15 mouse cellular contexts compared by ENCODE assay signal in genomic region chr11:93525921-93526320, GRCm38 (mm10).
"Had no signal": no experiment of that assay in that cellular context is flagged by ENCODE, and none has a peak within 500 bp of the region (broad histone marks: within the 10 kb centered on the region; RNA-seq: fewer than 3 reads in every experiment).

No protein-coding gene starts in this region.

- H3K27me3 ChIP-seq: kidney, embryonic 15.5 days; limb, embryonic 12.5 days; liver, embryonic 13.5 days; lung, embryonic 15.5 days; midbrain, embryonic 13.5 days; neural tube, embryonic 15.5 days had no signal

- ATAC-seq: liver, postnatal 0 days; midbrain, embryonic 13.5 days had no signal

- H3K4me2 ChIP-seq: kidney, embryonic 15.5 days; limb, embryonic 12.5 days; liver, embryonic 13.5 days; lung, embryonic 15.5 days; midbrain, embryonic 13.5 days; neural tube, embryonic 15.5 days had no signal

- H3K27ac ChIP-seq: kidney, embryonic 15.5 days; limb, embryonic 12.5 days; liver, embryonic 13.5 days; lung, embryonic 15.5 days; macrophage; midbrain, embryonic 13.5 days; neural tube, embryonic 15.5 days had no signal

- H3K9me3 ChIP-seq: kidney, embryonic 15.5 days; liver, embryonic 13.5 days; lung, embryonic 15.5 days; midbrain, embryonic 13.5 days; neural tube, embryonic 15.5 days had no signal

- DNase-seq: kidney, postnatal 14 days; liver; liver, embryonic 13.5 days; liver, postnatal 0 days; lung, postnatal 14 days; right cerebral cortex, adult 18-20 months; right cerebral cortex, postnatal 25 days; thymus, postnatal 36 days had no signal

- H3K4me1 ChIP-seq: kidney, embryonic 15.5 days; limb, embryonic 12.5 days; liver, embryonic 13.5 days; lung, embryonic 15.5 days; midbrain, embryonic 13.5 days; neural tube, embryonic 15.5 days had no signal

- H3K9ac ChIP-seq: kidney, embryonic 15.5 days; limb, embryonic 12.5 days; liver, embryonic 13.5 days; liver, postnatal 0 days; lung, embryonic 15.5 days; midbrain, embryonic 13.5 days; neural tube, embryonic 15.5 days had no signal

- H3K4me3 ChIP-seq: kidney, embryonic 15.5 days; limb, embryonic 12.5 days; liver, embryonic 13.5 days; lung, embryonic 15.5 days; midbrain, embryonic 13.5 days; myocyte; neural tube, embryonic 15.5 days had no signal

- H3K36me3 ChIP-seq: kidney, embryonic 15.5 days; limb, embryonic 12.5 days; liver, embryonic 13.5 days; lung, embryonic 15.5 days; midbrain, embryonic 13.5 days; neural tube, embryonic 15.5 days had no signal
